Mouse (Mus musculus): Measurements from ENCODE around the gene Thap2. TPM values are rescaled to one million over a fixed set of nuclear protein-coding genes. Genes with fewer than 3 reads are reported as not detected.

The Thap2 gene
- 19.9 and 20.0 TPM in 2 replicates for polyA plus RNA-seq (2015; fragmentation: Nextera tagmentation; extraction: Ambion mirVana)

DNA sequence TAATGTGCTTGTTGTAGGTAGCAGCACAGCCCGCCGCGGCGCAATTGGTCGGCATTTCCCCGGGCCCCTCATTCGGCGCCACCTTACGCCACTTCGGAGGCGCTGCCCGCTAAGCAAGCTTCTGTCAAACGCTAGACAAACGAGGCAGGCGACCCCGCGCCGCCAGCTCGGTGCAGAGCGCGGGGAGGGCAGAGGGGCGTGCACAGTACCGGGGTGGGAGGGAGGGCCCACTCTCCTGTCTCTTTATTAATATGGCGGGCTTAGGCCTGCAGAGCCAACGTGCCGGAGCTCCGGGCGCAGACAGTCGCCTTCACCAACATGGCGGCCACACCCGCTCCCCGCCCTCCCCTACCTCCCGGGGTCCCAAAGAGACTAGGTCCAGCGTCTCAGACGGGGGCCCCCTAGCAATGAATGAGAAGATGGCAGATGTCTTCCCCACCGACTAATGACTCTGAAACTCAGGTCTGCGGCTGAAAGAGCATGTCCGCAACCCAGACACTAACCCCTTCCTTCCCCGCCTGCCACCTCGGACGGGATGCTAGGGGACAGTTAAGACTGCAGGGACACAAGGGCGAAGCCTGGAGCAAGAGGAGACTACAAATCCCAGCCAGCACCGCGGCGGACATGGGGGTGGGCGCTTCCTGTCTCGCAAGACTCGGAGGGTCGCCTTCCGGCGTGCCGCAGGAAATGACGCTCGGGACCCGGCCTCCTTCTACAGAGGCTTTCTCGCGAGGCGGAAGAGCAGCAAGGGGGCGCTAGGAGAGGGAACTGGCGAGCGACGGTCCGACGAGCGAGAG lies at the start of gene Thap2, which contains the start of gene Zfc3h1:
Gene Thap2, minus strand, starts transcription at position 223 of the 797 bp plus-strand sequence.
Gene Zfc3h1, plus strand, starts transcription at position 739 of the 797 bp plus-strand sequence.
- peak within 1 kb of the TSS; percentile 95 for H3K9ac ChIP-seq (ENCODE audit: low read depth, low read length)
- WGBS: under 1% methylated on average over 65 of the region's 65 CpGs
- H3K27me3 ChIP-seq (replicated peaks; ENCODE audit: control insufficient read depth, insufficient read depth, low read length): no peaks in the 10 kb centered on the region
- no peaks in the 10 kb centered on the region for H3K9me3 ChIP-seq (ENCODE audit: control insufficient read depth, low read length)
- peak within 1 kb of the TSS; percentile 98 for H3K27ac ChIP-seq (ENCODE audit: low read depth, low read length)
- H3K4me3 ChIP-seq (ENCODE audit: low read length): peak within 1 kb of the TSS; percentile 97
- peaks cover 32% of the 10 kb centered on the region for H3K4me1 ChIP-seq (ENCODE audit: control insufficient read depth, insufficient read depth, low read depth, low read length)
- H3K36me3 ChIP-seq (ENCODE audit: control insufficient read depth, insufficient read depth, low read length): no peaks in the 10 kb centered on the region
- ATAC-seq: peak; percentile 99
- peak within 1 kb of the TSS; percentile 81 for H3K4me2 ChIP-seq (ENCODE audit: low read length)

- no peak for ATAC-seq
- Histone ChIP-seq H3K4me1 (ENCODE audit: control insufficient read depth, insufficient read depth, low read depth, low read length) (no peaks in the 10 kb centered on the region), H3K27me3 (replicated peaks; ENCODE audit: control insufficient read depth, insufficient read depth, low read length) (no peaks in the 10 kb centered on the region), H3K9ac (ENCODE audit: low read depth, low read length) (no peak overlapping the region), H3K36me3 (ENCODE audit: control insufficient read depth, insufficient read depth, low read length) (peaks cover 32% of the 10 kb centered on the region), H3K9me3 (ENCODE audit: control insufficient read depth, low read length) (no peaks in the 10 kb centered on the region), H3K4me2 (ENCODE audit: low read length) (no peak overlapping the region), H3K27ac (ENCODE audit: low read depth, low read length) (no peak overlapping the region), H3K4me3 (ENCODE audit: low read length) (no peak overlapping the region)
- 53% methylated on average over 2 of the region's 2 CpGs for WGBS
Observed at GRCm38 (mm10) chr10:115425351-115425750, 41.1 kb upstream of the Thap2 start.

DNA sequence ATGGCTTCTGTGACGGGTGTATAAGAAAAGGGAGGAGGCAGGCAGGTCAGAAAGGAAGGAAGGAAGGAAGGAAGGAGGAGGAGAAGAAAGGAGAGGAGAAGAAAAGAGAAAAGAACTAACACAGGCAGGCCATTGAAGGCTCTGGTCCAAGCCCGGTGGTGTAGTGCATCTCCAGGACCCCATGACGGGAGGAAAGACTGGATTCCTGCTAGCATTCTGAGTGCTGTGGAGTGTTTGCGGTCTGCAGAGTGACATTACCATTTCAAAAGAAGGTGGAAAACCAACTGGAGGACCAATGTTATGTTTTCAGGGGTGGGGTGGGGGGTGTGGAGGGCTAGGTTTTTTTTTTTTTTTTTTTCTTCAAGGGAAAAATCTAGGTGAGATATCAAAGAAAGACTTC lies 37.7 kb upstream of the Thap2 start:
- Histone ChIP-seq H3K27me3 (replicated peaks; ENCODE audit: control insufficient read depth, insufficient read depth, low read length) (no peaks in the 10 kb centered on the region), H3K9me3 (ENCODE audit: control insufficient read depth, low read length) (no peaks in the 10 kb centered on the region), H3K36me3 (ENCODE audit: control insufficient read depth, insufficient read depth, low read length) (peaks cover 18% of the 10 kb centered on the region), H3K4me1 (ENCODE audit: control insufficient read depth, insufficient read depth, low read depth, low read length) (no peaks in the 10 kb centered on the region), H3K4me3 (ENCODE audit: low read length) (no peak overlapping the region), H3K9ac (ENCODE audit: low read depth, low read length) (no peak overlapping the region), H3K27ac (ENCODE audit: low read depth, low read length) (no peak overlapping the region), H3K4me2 (ENCODE audit: low read length) (no peak overlapping the region)
- 74% methylated on average over 4 of the region's 4 CpGs for WGBS
- ATAC-seq: no peak

- ATAC-seq: no peak
- H3K9ac ChIP-seq (ENCODE audit: low read depth, low read length): no peak overlapping the region
- H3K9me3 ChIP-seq (ENCODE audit: control insufficient read depth, low read length): no peaks in the 10 kb centered on the region
- 95% methylated on average over 3 of the region's 3 CpGs for WGBS
- H3K36me3 ChIP-seq (ENCODE audit: control insufficient read depth, insufficient read depth, low read length): peaks cover 47% of the 10 kb centered on the region
- H3K4me1 ChIP-seq (ENCODE audit: control insufficient read depth, insufficient read depth, low read depth, low read length): no peaks in the 10 kb centered on the region
- H3K27ac ChIP-seq (ENCODE audit: low read depth, low read length): no peak overlapping the region
- no peak overlapping the region for H3K4me2 ChIP-seq (ENCODE audit: low read length)
- no peaks in the 10 kb centered on the region for H3K27me3 ChIP-seq (replicated peaks; ENCODE audit: control insufficient read depth, insufficient read depth, low read length)
- no peak overlapping the region for H3K4me3 ChIP-seq (ENCODE audit: low read length)
Observed at GRCm38 (mm10) chr10:115414056-115414455, 29.8 kb upstream of the Thap2 start.

DNA sequence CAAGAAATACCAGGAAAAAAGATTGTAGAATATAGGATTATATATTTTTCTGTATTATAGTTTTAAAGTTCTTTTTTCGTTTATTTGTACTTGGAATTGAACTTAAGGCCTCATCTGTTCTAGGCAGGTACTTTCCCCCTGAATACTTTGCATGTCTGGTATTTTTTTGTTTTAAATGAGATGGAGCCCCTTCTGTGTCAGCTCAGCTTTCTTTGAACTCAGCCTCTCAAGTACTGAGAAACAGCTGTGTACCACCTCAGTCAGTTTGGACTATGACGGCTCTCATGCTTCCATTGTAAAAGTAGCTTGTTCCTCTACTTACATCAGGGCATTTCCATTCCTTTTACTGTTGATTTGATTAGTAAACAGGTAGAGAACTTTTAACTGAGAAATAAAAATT lies 29.3 kb upstream of the Thap2 start:
- 91% methylated on average over 2 of the region's 2 CpGs for WGBS
- H3K9me3 ChIP-seq (ENCODE audit: control insufficient read depth, low read length): no peaks in the 10 kb centered on the region
- no peak overlapping the region for H3K9ac ChIP-seq (ENCODE audit: low read depth, low read length)
- H3K27me3 ChIP-seq (replicated peaks; ENCODE audit: control insufficient read depth, insufficient read depth, low read length): no peaks in the 10 kb centered on the region
- no peak overlapping the region for H3K4me2 ChIP-seq (ENCODE audit: low read length)
- H3K27ac ChIP-seq (ENCODE audit: low read depth, low read length): no peak overlapping the region
- H3K36me3 ChIP-seq (ENCODE audit: control insufficient read depth, insufficient read depth, low read length): peaks cover 45% of the 10 kb centered on the region
- no peak overlapping the region for H3K4me3 ChIP-seq (ENCODE audit: low read length)
- no peak for ATAC-seq
- no peaks in the 10 kb centered on the region for H3K4me1 ChIP-seq (ENCODE audit: control insufficient read depth, insufficient read depth, low read depth, low read length)

- 57% methylated on average over 6 of the region's 6 CpGs for WGBS
- no peak overlapping the region for H3K9ac ChIP-seq (ENCODE audit: low read depth, low read length)
- H3K27ac ChIP-seq (ENCODE audit: low read depth, low read length): no peak overlapping the region
- no peak overlapping the region for H3K4me3 ChIP-seq (ENCODE audit: low read length)
- H3K27me3 ChIP-seq (replicated peaks; ENCODE audit: control insufficient read depth, insufficient read depth, low read length): no peaks in the 10 kb centered on the region
- no peaks in the 10 kb centered on the region for H3K9me3 ChIP-seq (ENCODE audit: control insufficient read depth, low read length)
- ATAC-seq: no peak
- H3K36me3 ChIP-seq (ENCODE audit: control insufficient read depth, insufficient read depth, low read length): peaks cover 26% of the 10 kb centered on the region
- no peaks in the 10 kb centered on the region for H3K4me1 ChIP-seq (ENCODE audit: control insufficient read depth, insufficient read depth, low read depth, low read length)
- no peak overlapping the region for H3K4me2 ChIP-seq (ENCODE audit: low read length)
Observed at GRCm38 (mm10) chr10:115406393-115406792, 22.1 kb upstream of the Thap2 start.

- no peak for ATAC-seq
- H3K9ac ChIP-seq (ENCODE audit: low read depth, low read length): no peak overlapping the region
- H3K27ac ChIP-seq (ENCODE audit: low read depth, low read length): no peak overlapping the region
- no peak overlapping the region for H3K4me3 ChIP-seq (ENCODE audit: low read length)
- no peak overlapping the region for H3K4me2 ChIP-seq (ENCODE audit: low read length)
- WGBS: 97% methylated on average over 1 of the region's 1 CpGs
- no peaks in the 10 kb centered on the region for H3K9me3 ChIP-seq (ENCODE audit: control insufficient read depth, low read length)
- no peaks in the 10 kb centered on the region for H3K27me3 ChIP-seq (replicated peaks; ENCODE audit: control insufficient read depth, insufficient read depth, low read length)
- peaks cover 14% of the 10 kb centered on the region for H3K4me1 ChIP-seq (ENCODE audit: control insufficient read depth, insufficient read depth, low read depth, low read length)
- H3K36me3 ChIP-seq (ENCODE audit: control insufficient read depth, insufficient read depth, low read length): peaks cover 10% of the 10 kb centered on the region
Observed at GRCm38 (mm10) chr10:115391896-115392295, 7.7 kb upstream of the Thap2 start.

DNA sequence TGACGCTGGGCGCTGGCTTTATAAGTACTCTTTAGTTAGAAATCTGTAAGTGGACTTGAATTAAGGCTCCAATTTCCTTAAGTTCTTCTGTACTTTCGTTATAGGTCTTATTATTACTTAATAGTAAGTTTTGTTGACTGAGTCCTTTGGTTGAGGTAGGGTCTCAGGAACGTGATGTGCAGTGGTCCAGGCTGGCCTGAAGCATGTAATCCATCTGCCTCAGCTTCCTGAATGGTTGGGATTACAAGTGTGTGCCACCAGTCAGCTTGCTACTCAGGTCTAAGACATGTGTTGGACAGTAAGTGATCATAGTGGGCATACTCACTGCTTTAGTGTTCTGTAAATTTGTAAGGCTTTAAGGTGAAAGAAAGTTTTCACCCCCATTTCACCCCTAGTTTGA lies 6.8 kb upstream of the Thap2 start:
- H3K9ac ChIP-seq (ENCODE audit: low read depth, low read length): no peak overlapping the region
- peaks cover 21% of the 10 kb centered on the region for H3K4me1 ChIP-seq (ENCODE audit: control insufficient read depth, insufficient read depth, low read depth, low read length)
- no peak overlapping the region for H3K4me2 ChIP-seq (ENCODE audit: low read length)
- 95% methylated on average over 4 of the region's 4 CpGs for WGBS
- H3K36me3 ChIP-seq (ENCODE audit: control insufficient read depth, insufficient read depth, low read length): peaks cover 10% of the 10 kb centered on the region
- no peaks in the 10 kb centered on the region for H3K27me3 ChIP-seq (replicated peaks; ENCODE audit: control insufficient read depth, insufficient read depth, low read length)
- no peak for ATAC-seq
- no peaks in the 10 kb centered on the region for H3K9me3 ChIP-seq (ENCODE audit: control insufficient read depth, low read length)
- no peak overlapping the region for H3K4me3 ChIP-seq (ENCODE audit: low read length)
- no peak overlapping the region for H3K27ac ChIP-seq (ENCODE audit: low read depth, low read length)

DNA sequence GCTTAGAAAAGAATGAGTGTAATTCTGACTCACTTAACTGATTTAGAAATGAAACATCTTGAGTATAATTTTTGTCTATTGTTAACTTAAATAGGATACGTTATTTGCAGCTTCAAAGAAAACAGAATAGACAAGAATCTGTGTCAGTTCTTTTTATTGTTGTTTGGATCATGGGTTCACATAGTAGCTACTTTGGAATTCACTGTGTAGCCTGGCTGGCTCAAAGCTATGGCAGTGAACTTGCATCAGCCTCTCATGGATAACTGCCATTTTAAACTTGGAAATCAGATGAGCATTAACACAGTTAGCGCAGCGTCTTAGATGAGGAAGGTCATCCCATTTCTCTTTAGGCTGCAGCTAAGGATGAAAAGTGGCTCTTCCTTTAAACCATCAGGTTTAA lies 3.6 kb upstream of the Thap2 start:
- H3K4me2 ChIP-seq (ENCODE audit: low read length): peak overlapping the region; percentile 45
- H3K27me3 ChIP-seq (replicated peaks; ENCODE audit: control insufficient read depth, insufficient read depth, low read length): no peaks in the 10 kb centered on the region
- H3K9me3 ChIP-seq (ENCODE audit: control insufficient read depth, low read length): no peaks in the 10 kb centered on the region
- no peak overlapping the region for H3K27ac ChIP-seq (ENCODE audit: low read depth, low read length)
- no peak overlapping the region for H3K9ac ChIP-seq (ENCODE audit: low read depth, low read length)
- peaks cover 24% of the 10 kb centered on the region for H3K4me1 ChIP-seq (ENCODE audit: control insufficient read depth, insufficient read depth, low read depth, low read length)
- peaks cover 6% of the 10 kb centered on the region; the same call in 1 of the 2 replicates for H3K36me3 ChIP-seq (ENCODE audit: control insufficient read depth, insufficient read depth, low read length)
- 68% methylated on average over 3 of the region's 3 CpGs for WGBS
- no peak overlapping the region for H3K4me3 ChIP-seq (ENCODE audit: low read length)
- no peak for ATAC-seq

Measured in hindbrain, embryonic 16.5 days (tissue).